Mouse (Mus musculus) left cerebral cortex, adult 8-10 months (tissue): ENCODE measurements at regions not wholly inside any gene's neighbourhood (a gene's known extent, or its start where the extent isn't known, plus 50 kb on each side); places are given as distances from the start of the nearest gene placed in this dataset.
A peak's percentile ranks its signal among the peaks of the same experiment; 100 is the strongest.

Experiments
- DNase-seq, 2 experiments: peaks; one replicate each; pipeline ENCODE4 v3.0.0; 2022; ENCODE audit warnings: low spot score in 2 of 2

- DNase-seq: peak in 1 of 2 experiments; percentile 11
Measured at GRCm38 (mm10) chr2:63347562-63347961, 163.5 kb upstream of the Kcnh7 start.

GRCm38 (mm10) chr2:63326750-63327149, 142.7 kb upstream of the Kcnh7 start:
- DNase-seq: no peak

- no peak for DNase-seq
Measured at GRCm38 (mm10) chr2:63280911-63281310, 96.8 kb upstream of the Kcnh7 start.

GRCm38 (mm10) chr2:63273799-63274203, 89.7 kb upstream of the Kcnh7 start:
- no peak for DNase-seq

GRCm38 (mm10) chr2:63246091-63246612, 62.1 kb upstream of the Kcnh7 start:
- no peak for DNase-seq

GRCm38 (mm10) chr2:63239326-63239725, 55.2 kb upstream of the Kcnh7 start:
- DNase-seq: peak in 1 of 2 experiments; percentile 11
